Mouse (Mus musculus): ENCODE measurements at regions not wholly inside any gene's neighbourhood (a gene's known extent, or its start where the extent isn't known, plus 50 kb on each side); places are given as distances from the start of the nearest gene placed in this dataset.

DNA sequence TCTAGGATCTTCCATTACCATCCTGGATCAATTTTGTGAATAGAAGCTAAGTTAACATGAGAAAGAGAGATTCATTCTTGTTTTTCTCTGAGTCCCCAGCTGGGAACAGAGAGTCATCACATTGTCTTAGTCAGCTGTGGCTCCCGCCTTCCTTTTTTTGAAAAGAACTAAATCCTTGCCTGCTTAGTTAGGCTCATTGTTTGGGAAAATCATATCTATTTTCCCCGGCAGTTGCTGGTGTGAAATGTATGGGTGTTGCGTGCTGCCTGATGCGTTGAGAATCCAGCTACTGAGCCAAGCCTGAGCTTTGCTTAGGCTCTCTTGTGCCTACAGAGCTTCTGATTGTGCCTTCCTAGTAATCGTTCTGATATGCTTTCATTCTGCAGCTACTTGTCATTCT is 66.3 kb downstream of the Fam50b start:
- peaks cover 6% of the 10 kb centered on the region for H3K4me1 ChIP-seq (ENCODE audit: insufficient read depth, low read depth, low read length)
- H3K4me3 ChIP-seq (ENCODE audit: low read depth, low read length): no peak overlapping the region
- DNase-seq (ENCODE audit: low spot score): no peak
- H3K9me3 ChIP-seq (replicated peaks): no peaks in the 10 kb centered on the region
- no peak for ATAC-seq (ENCODE audit: extremely low read depth, insufficient number of reproducible peaks, low FRiP score, poor library complexity, severe bottlenecking)
- H3K36me3 ChIP-seq (replicated peaks): no peaks in the 10 kb centered on the region
- TF ChIP-seq CTCF (IDR thresholded peaks at IDR 0.05; ENCODE audit: low read depth, low read length) (no peak), POLR2AphosphoS5 (IDR thresholded peaks at IDR 0.05; ENCODE audit: insufficient replicate concordance, low read depth, low read length) (no peak), GATA2 (IDR thresholded peaks at IDR 0.05; ENCODE audit: borderline replicate concordance, low read depth, low read length) (no peak), TAL1 (conservative IDR thresholded peaks at IDR 0.05; ENCODE audit: low read depth, low read length) (no peak), GATA1 (IDR thresholded peaks at IDR 0.05; ENCODE audit: borderline replicate concordance, low read length) (no peak)
- H3K27me3 ChIP-seq (ENCODE audit: insufficient read depth, low read length): peaks cover 7% of the 10 kb centered on the region; the same call in 1 of the 2 replicates

DNA sequence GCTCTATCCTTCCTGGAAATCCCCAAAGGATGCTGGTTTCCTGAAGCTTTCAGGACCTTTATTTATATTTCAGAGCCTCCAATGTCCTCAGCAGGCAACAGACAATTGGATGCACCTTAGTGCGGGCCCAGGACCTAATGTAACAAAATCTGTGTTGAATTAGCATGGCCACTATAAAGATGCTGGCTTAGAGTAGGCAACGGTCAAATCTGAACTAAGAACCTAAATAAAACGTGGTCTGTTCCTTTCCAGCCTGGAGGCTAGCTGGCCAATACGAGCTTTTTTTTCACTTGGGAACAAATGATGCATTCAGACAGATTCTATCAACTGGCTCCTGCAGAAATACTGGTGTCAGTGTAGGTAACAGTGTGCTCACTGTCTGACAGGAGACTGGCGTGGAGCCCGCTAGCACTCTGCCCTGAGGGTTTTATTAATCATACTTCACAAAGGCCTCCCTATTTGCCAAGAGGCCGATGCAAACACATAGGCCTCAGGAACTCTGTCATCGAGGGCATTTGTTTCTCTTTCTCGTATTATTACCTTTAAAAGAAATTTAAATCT is 68.5 kb upstream of the Prpf4b start:
- ATAC-seq (ENCODE audit: extremely low read depth, insufficient number of reproducible peaks, low FRiP score, poor library complexity, severe bottlenecking) (no peak), DNase-seq (ENCODE audit: low spot score) (no peak)
- Histone ChIP-seq H3K27me3 (ENCODE audit: insufficient read depth, low read length) (no peaks in the 10 kb centered on the region; the same call in 1 of the 2 replicates), H3K9me3 (replicated peaks) (no peaks in the 10 kb centered on the region), H3K36me3 (replicated peaks) (no peaks in the 10 kb centered on the region), H3K4me3 (ENCODE audit: low read depth, low read length) (no peak overlapping the region), H3K4me1 (ENCODE audit: insufficient read depth, low read depth, low read length) (no peaks in the 10 kb centered on the region)
- no peak for TF ChIP-seq GATA1 (IDR thresholded peaks at IDR 0.05; ENCODE audit: borderline replicate concordance, low read length)
- TF ChIP-seq TAL1 (conservative IDR thresholded peaks at IDR 0.05; ENCODE audit: low read depth, low read length): no peak
- no peak for TF ChIP-seq CTCF (IDR thresholded peaks at IDR 0.05; ENCODE audit: low read depth, low read length)
- TF ChIP-seq GATA2 (IDR thresholded peaks at IDR 0.05; ENCODE audit: borderline replicate concordance, low read depth, low read length): no peak
- TF ChIP-seq POLR2AphosphoS5 (IDR thresholded peaks at IDR 0.05; ENCODE audit: insufficient replicate concordance, low read depth, low read length): no peak

DNA sequence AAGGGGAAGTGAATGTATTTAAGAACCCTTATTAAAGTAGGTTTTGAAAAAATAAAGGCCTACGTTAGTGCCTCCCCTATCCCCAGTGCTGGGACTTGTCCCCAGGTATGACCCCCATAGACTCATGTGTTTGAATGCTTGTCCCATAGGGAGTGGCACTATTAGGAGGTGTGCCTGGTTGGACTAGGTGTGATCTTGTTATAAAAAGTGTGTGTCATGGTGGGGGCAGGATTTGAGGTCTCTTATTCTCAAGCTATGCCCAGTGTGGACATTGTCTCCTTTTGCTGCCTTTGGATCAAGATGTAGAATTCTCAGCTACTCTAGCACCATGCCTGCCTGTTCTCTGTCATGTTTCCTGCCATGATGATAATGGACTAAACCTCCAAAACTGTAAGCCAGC is 65.6 kb upstream of the Prpf4b start:
- TF ChIP-seq GATA1 (IDR thresholded peaks at IDR 0.05; ENCODE audit: borderline replicate concordance, low read length): no peak
- no peak for TF ChIP-seq CTCF (IDR thresholded peaks at IDR 0.05; ENCODE audit: low read depth, low read length)
- TF ChIP-seq GATA2 (IDR thresholded peaks at IDR 0.05; ENCODE audit: borderline replicate concordance, low read depth, low read length): no peak
- TF ChIP-seq TAL1 (conservative IDR thresholded peaks at IDR 0.05; ENCODE audit: low read depth, low read length): no peak
- no peak for TF ChIP-seq POLR2AphosphoS5 (IDR thresholded peaks at IDR 0.05; ENCODE audit: insufficient replicate concordance, low read depth, low read length)
- Histone ChIP-seq H3K4me1 (ENCODE audit: insufficient read depth, low read depth, low read length) (peaks cover 4% of the 10 kb centered on the region), H3K9me3 (replicated peaks) (peaks cover 4% of the 10 kb centered on the region), H3K36me3 (replicated peaks) (no peaks in the 10 kb centered on the region), H3K27me3 (ENCODE audit: insufficient read depth, low read length) (peaks cover 4% of the 10 kb centered on the region), H3K4me3 (ENCODE audit: low read depth, low read length) (no peak overlapping the region)
- no peak for ATAC-seq (ENCODE audit: extremely low read depth, insufficient number of reproducible peaks, low FRiP score, poor library complexity, severe bottlenecking)
- no peak for DNase-seq (ENCODE audit: low spot score)

DNA sequence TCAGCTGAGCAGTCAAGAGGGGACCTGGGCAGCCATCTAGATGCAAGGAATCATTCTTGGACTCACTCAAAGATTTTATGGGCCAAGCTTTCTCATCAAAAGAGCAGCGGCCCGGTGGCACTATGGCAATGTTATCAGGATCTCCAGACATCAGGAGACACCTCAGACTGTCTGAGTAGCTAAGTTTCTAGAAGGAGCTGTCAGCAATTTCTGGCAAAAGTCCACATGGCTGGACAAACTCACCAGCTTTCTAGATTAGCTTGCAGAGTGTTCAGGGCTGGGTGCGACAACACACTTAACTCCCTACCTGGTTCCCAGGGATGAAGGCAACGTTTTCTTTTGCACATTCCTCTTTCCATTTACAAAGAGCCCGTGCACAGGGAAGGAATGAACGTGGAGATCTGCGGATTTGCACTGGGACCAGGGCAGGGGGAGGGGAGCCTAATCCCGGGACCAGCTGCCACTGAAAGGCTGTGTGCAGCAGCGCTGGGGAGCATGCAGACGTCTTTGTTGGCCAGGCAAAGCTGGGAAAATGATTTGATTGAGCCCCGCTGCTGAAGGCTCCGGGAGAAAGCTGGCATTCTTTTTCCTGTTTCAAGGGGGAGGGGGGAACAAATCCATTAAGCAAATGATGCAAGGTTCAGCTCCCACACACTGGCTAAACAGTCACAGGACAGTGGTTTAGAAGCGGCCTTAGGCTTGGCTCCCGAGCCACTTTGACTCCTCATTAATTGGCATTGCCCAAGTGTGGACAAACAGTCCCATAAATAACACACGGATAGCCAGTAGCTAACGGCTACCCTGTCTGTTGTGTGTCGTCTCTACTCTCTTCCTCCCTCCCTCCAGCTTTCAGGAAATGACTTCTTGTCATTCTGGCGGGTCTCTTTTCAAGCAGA is 60.7 kb upstream of the Prpf4b start:
- Histone ChIP-seq H3K36me3 (replicated peaks) (no peaks in the 10 kb centered on the region), H3K4me3 (ENCODE audit: low read depth, low read length) (no peak overlapping the region), H3K9me3 (replicated peaks) (peaks cover 4% of the 10 kb centered on the region), H3K4me1 (ENCODE audit: insufficient read depth, low read depth, low read length) (peaks cover 10% of the 10 kb centered on the region), H3K27me3 (ENCODE audit: insufficient read depth, low read length) (peaks cover 7% of the 10 kb centered on the region)
- ATAC-seq (ENCODE audit: extremely low read depth, insufficient number of reproducible peaks, low FRiP score, poor library complexity, severe bottlenecking) (no peak), DNase-seq (ENCODE audit: low spot score) (no peak)
- TF ChIP-seq CTCF (IDR thresholded peaks at IDR 0.05; ENCODE audit: low read depth, low read length) (no peak), GATA1 (IDR thresholded peaks at IDR 0.05; ENCODE audit: borderline replicate concordance, low read length) (no peak), POLR2AphosphoS5 (IDR thresholded peaks at IDR 0.05; ENCODE audit: insufficient replicate concordance, low read depth, low read length) (no peak), TAL1 (conservative IDR thresholded peaks at IDR 0.05; ENCODE audit: low read depth, low read length) (no peak), GATA2 (IDR thresholded peaks at IDR 0.05; ENCODE audit: borderline replicate concordance, low read depth, low read length) (no peak)

DNA sequence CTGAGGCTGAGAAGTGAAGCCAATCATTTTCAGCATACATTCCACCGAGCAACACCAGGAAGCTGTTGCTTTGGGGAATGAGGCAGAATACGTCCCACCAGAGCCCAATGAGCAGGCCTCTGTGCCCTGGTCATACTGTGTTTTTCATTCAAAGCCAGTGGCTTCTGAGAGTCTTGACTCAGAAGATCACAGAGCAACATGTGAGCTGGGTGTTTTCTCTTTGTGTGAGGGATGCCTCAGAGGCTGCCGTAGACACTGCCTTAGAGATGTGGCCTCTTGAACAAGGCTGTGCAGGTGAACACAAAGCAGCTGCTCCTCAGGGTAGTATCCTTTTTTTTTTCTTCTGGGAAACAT is 60.1 kb upstream of the Prpf4b start:
- Histone ChIP-seq H3K4me3 (ENCODE audit: low read depth, low read length) (no peak overlapping the region), H3K36me3 (replicated peaks) (no peaks in the 10 kb centered on the region)

DNA sequence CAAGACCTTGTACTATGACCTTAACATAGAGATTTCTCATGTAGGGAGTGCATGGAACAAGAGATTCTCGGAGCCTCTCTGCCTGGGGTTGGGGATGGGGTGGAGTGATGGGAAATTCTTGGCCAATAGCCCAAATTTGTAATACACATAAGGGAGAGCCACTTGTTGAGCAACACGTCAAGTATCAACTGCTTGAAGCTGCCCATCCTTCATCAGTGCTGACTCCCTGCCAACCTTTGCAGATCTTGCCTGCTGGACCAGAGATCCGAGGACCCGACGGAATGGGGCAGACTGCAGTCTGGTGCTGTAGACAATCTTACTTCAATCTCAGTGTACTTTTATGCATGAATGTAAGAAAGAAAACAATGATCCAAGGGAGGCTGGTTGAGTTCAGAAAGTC is 56.9 kb upstream of the Prpf4b start:
- DNase-seq (ENCODE audit: low spot score) (no peak), ATAC-seq (ENCODE audit: extremely low read depth, insufficient number of reproducible peaks, low FRiP score, poor library complexity, severe bottlenecking) (no peak)
- Histone ChIP-seq H3K4me1 (ENCODE audit: insufficient read depth, low read depth, low read length) (peaks cover 33% of the 10 kb centered on the region), H3K36me3 (replicated peaks) (no peaks in the 10 kb centered on the region), H3K9me3 (replicated peaks) (no peaks in the 10 kb centered on the region), H3K4me3 (ENCODE audit: low read depth, low read length) (no peak overlapping the region), H3K27me3 (ENCODE audit: insufficient read depth, low read length) (peaks cover 7% of the 10 kb centered on the region)
- no peak for TF ChIP-seq CTCF (IDR thresholded peaks at IDR 0.05; ENCODE audit: low read depth, low read length)
- no peak for TF ChIP-seq TAL1 (conservative IDR thresholded peaks at IDR 0.05; ENCODE audit: low read depth, low read length)
- TF ChIP-seq POLR2AphosphoS5 (IDR thresholded peaks at IDR 0.05; ENCODE audit: insufficient replicate concordance, low read depth, low read length): no peak
- no peak for TF ChIP-seq GATA1 (IDR thresholded peaks at IDR 0.05; ENCODE audit: borderline replicate concordance, low read length)
- TF ChIP-seq GATA2 (IDR thresholded peaks at IDR 0.05; ENCODE audit: borderline replicate concordance, low read depth, low read length): no peak

More for the DNA sequence above, 60.1 kb upstream of the Prpf4b start:
- DNase-seq (ENCODE audit: low spot score) (no peak), ATAC-seq (ENCODE audit: extremely low read depth, insufficient number of reproducible peaks, low FRiP score, poor library complexity, severe bottlenecking) (no peak)
- Histone ChIP-seq H3K27me3 (ENCODE audit: insufficient read depth, low read length) (peaks cover 7% of the 10 kb centered on the region), H3K9me3 (replicated peaks) (peaks cover 4% of the 10 kb centered on the region), H3K4me1 (ENCODE audit: insufficient read depth, low read depth, low read length) (peaks cover 15% of the 10 kb centered on the region)
- TF ChIP-seq GATA1 (IDR thresholded peaks at IDR 0.05; ENCODE audit: borderline replicate concordance, low read length): no peak

All from G1E (cell line).